Comparison of ENCODE assay signal across 10 mouse cellular contexts in genomic region chr19:45097868-45098267, GRCm38 (mm10). TPM values are rescaled to one million over a fixed set of nuclear protein-coding genes. Genes with fewer than 3 reads are reported as not detected.
DNase-seq lines count a peak whose midpoint lies in the region; ATAC-seq lines count a peak whose summit lies in the region.
"Had no signal": no experiment of that assay in that cellular context is flagged by ENCODE, and none has a peak within 500 bp of the region (broad histone marks: within the 10 kb centered on the region; RNA-seq: fewer than 3 reads in every experiment).

No protein-coding gene starts in this region.

- WGBS in midbrain, embryonic 10.5 days: 29% methylated on average over 11 of the region's 11 CpGs
- 27% methylated on average over 11 of the region's 11 CpGs for WGBS in midbrain, embryonic 13.5 days
- 34% methylated on average over 11 of the region's 11 CpGs for WGBS in hindbrain, embryonic 16.5 days

- no peak overlapping the region for H3K4me3 ChIP-seq in midbrain, embryonic 10.5 days
- no peak overlapping the region for H3K4me3 ChIP-seq in midbrain, embryonic 13.5 days (replicated peaks)
- H3K4me3 ChIP-seq in hindbrain, embryonic 16.5 days (ENCODE audit: low read length): no peak overlapping the region
- H3K4me3 ChIP-seq: lung, embryonic 15.5 days had no signal

- no peaks in the 10 kb centered on the region for H3K4me1 ChIP-seq in midbrain, embryonic 10.5 days
- no peaks in the 10 kb centered on the region for H3K4me1 ChIP-seq in midbrain, embryonic 13.5 days (replicated peaks)
- no peaks in the 10 kb centered on the region for H3K4me1 ChIP-seq in hindbrain, embryonic 16.5 days (ENCODE audit: control insufficient read depth, insufficient read depth, low read depth, low read length)
- H3K4me1 ChIP-seq: lung, embryonic 15.5 days had no signal

- peak; percentile 61 for DNase-seq in CD4-positive, CD25-positive, alpha-beta regulatory T cell, adult 2 months (ENCODE audit: low read depth, low spot score)
- DNase-seq in midbrain, embryonic 10.5 days (ENCODE audit: low spot score): peak; percentile 36
- peak; percentile 87 for DNase-seq in kidney, postnatal 10 days
- DNase-seq in thymus, postnatal 25 days: peak; percentile 47
- no peak for DNase-seq in cerebellum, postnatal 36 days

- no peaks in the 10 kb centered on the region for H3K36me3 ChIP-seq in midbrain, embryonic 10.5 days
- no peaks in the 10 kb centered on the region for H3K36me3 ChIP-seq in midbrain, embryonic 13.5 days
- H3K36me3 ChIP-seq in hindbrain, embryonic 16.5 days (ENCODE audit: control insufficient read depth, insufficient read depth, low read length): no peaks in the 10 kb centered on the region
- H3K36me3 ChIP-seq: lung, embryonic 15.5 days had no signal

- no peaks in the 10 kb centered on the region for H3K9me3 ChIP-seq in midbrain, embryonic 10.5 days (replicated peaks)
- H3K9me3 ChIP-seq in midbrain, embryonic 13.5 days: no peaks in the 10 kb centered on the region
- H3K9me3 ChIP-seq in hindbrain, embryonic 16.5 days (ENCODE audit: control insufficient read depth, low read length): no peaks in the 10 kb centered on the region
- H3K9me3 ChIP-seq: lung, embryonic 15.5 days had no signal

- no peak overlapping the region for H3K27ac ChIP-seq in midbrain, embryonic 10.5 days (replicated peaks)
- H3K27ac ChIP-seq in midbrain, embryonic 13.5 days: no peak overlapping the region
- H3K27ac ChIP-seq in hindbrain, embryonic 16.5 days (ENCODE audit: low read depth, low read length): no peak overlapping the region
- H3K27ac ChIP-seq: lung, embryonic 15.5 days had no signal

- H3K27me3 ChIP-seq in midbrain, embryonic 10.5 days (ENCODE audit: low read depth, poor library complexity, severe bottlenecking): peaks cover 18% of the 10 kb centered on the region
- peaks cover 27% of the 10 kb centered on the region for H3K27me3 ChIP-seq in midbrain, embryonic 13.5 days
- H3K27me3 ChIP-seq in hindbrain, embryonic 16.5 days (replicated peaks; ENCODE audit: control insufficient read depth, insufficient read depth, low read length): peaks cover 4% of the 10 kb centered on the region

- no peak overlapping the region for H3K9ac ChIP-seq in midbrain, embryonic 13.5 days (replicated peaks)
- H3K9ac ChIP-seq in hindbrain, embryonic 16.5 days (ENCODE audit: low read depth, low read length): no peak overlapping the region
- H3K9ac ChIP-seq: lung, embryonic 15.5 days had no signal

- ATAC-seq in CD4-positive, CD25-positive, alpha-beta regulatory T cell, adult 4 months: no peak
- ATAC-seq in midbrain, embryonic 13.5 days: no peak
- no peak for ATAC-seq in hindbrain, embryonic 16.5 days

- H3K4me2 ChIP-seq in midbrain, embryonic 13.5 days (replicated peaks): no peak overlapping the region
- H3K4me2 ChIP-seq in hindbrain, embryonic 16.5 days (ENCODE audit: low read length): no peak overlapping the region
- H3K4me2 ChIP-seq: lung, embryonic 15.5 days had no signal

RNA-seq across cellular contexts. Expression of gene Kazald1, which starts 22.8 kb away (rescaled TPM):
- polyA plus RNA-seq in CD4-positive, CD25-positive, alpha-beta regulatory T cell, adult 4 months (2017; shearing (Covaris generic)): 1 to 10 TPM in 1 of 2 experiments, under 1 TPM in 1; 0.76 to 1.2 TPM
- 0.38 and 0.39 TPM in 2 replicates for polyA plus RNA-seq in midbrain, embryonic 10.5 days (2016; fragmentation: Nextera tagmentation; extraction: Ambion mirVana)
- 0.94 and 1.1 TPM in 2 replicates for polyA plus RNA-seq in midbrain, embryonic 13.5 days (2015; fragmentation: Nextera tagmentation; extraction: Ambion mirVana)
- polyA plus RNA-seq in hindbrain, embryonic 16.5 days (2015; fragmentation: Nextera tagmentation; extraction: Ambion mirVana): 4.0 and 5.5 TPM in 2 replicates

RNA-seq across cellular contexts. Expression of gene Sfxn3, which starts 50.6 kb away (rescaled TPM):
- 100 to 1,000 TPM in 1 of 2 experiments, 10 to 100 TPM in 1; 92.5 to 132 TPM for polyA plus RNA-seq in CD4-positive, CD25-positive, alpha-beta regulatory T cell, adult 4 months (2017; shearing (Covaris generic))
- 8.3 and 15.3 TPM in 2 replicates for polyA plus RNA-seq in midbrain, embryonic 10.5 days (2016; fragmentation: Nextera tagmentation; extraction: Ambion mirVana)
- 58.1 and 61.2 TPM in 2 replicates for polyA plus RNA-seq in midbrain, embryonic 13.5 days (2015; fragmentation: Nextera tagmentation; extraction: Ambion mirVana)
- polyA plus RNA-seq in hindbrain, embryonic 16.5 days (2015; fragmentation: Nextera tagmentation; extraction: Ambion mirVana): 76.8 and 85.4 TPM in 2 replicates

RNA-seq across cellular contexts. Expression of gene Pdzd7, which starts 52.4 kb away (rescaled TPM):
- not detected for polyA plus RNA-seq in CD4-positive, CD25-positive, alpha-beta regulatory T cell, adult 4 months (2017; shearing (Covaris generic))
- polyA plus RNA-seq in midbrain, embryonic 10.5 days (2016; fragmentation: Nextera tagmentation; extraction: Ambion mirVana): 0.19 and 0.34 TPM in 2 replicates
- polyA plus RNA-seq in midbrain, embryonic 13.5 days (2015; fragmentation: Nextera tagmentation; extraction: Ambion mirVana): 1.3 and 1.8 TPM in 2 replicates
- 3.0 and 3.2 TPM in 2 replicates for polyA plus RNA-seq in hindbrain, embryonic 16.5 days (2015; fragmentation: Nextera tagmentation; extraction: Ambion mirVana)

RNA-seq across cellular contexts. Expression of gene Tlx1, which starts 52.6 kb away (rescaled TPM):
- not detected for polyA plus RNA-seq in CD4-positive, CD25-positive, alpha-beta regulatory T cell, adult 4 months (2017; shearing (Covaris generic))
- 0.11 and 0.22 TPM in 2 replicates for polyA plus RNA-seq in midbrain, embryonic 10.5 days (2016; fragmentation: Nextera tagmentation; extraction: Ambion mirVana)
- 0.07 TPM in 1 of 2 replicates, not detected in the other for polyA plus RNA-seq in midbrain, embryonic 13.5 days (2015; fragmentation: Nextera tagmentation; extraction: Ambion mirVana)
- 1.2 and 1.3 TPM in 2 replicates for polyA plus RNA-seq in hindbrain, embryonic 16.5 days (2015; fragmentation: Nextera tagmentation; extraction: Ambion mirVana)
- polyA plus RNA-seq: C2C12; lung, embryonic 15.5 days had no signal

Comparison
In these comparisons a context has a peak if more than half of its experiments do, and no peak if none do; other contexts are left out.
1. DNase-seq: peak in CD4-positive, CD25-positive, alpha-beta regulatory T cell, adult 2 months (single experiment), midbrain, embryonic 10.5 days (single experiment), kidney, postnatal 10 days (single experiment) and thymus, postnatal 25 days (single experiment); none in cerebellum, postnatal 36 days (0 of 2).